Mouse (Mus musculus) heart, adult 2 months (tissue): ENCODE results near the gene Olfr788. TPM values are rescaled to one million over a fixed set of nuclear protein-coding genes. Genes with fewer than 3 reads are reported as not detected.

ENCODE experiments used
- DNase-seq, 2 experiments: peaks; one replicate each; pipeline ENCODE4 v3.0.0; 2021
- H3K27ac ChIP-seq: fragments of 200-600 bp; 2 replicates; pipeline ENCODE4 v1.8.1; 2022
- H3K27me3 ChIP-seq: fragments of 200-500 bp; 2 replicates; pipeline ENCODE4 v1.6.1; 2012; ENCODE audit warnings: mild to moderate bottlenecking, low read length, inconsistent platforms, mixed read lengths; ENCODE audit not compliant: control insufficient read depth, insufficient read depth
- H3K36me3 ChIP-seq: fragments of 200-500 bp; 2 replicates; pipeline ENCODE4 v1.6.1; 2012; ENCODE audit warnings: low read length, inconsistent platforms; ENCODE audit not compliant: control insufficient read depth, insufficient read depth
- H3K4me1 ChIP-seq: fragments of 200-500 bp; 2 replicates; pipeline ENCODE4 v1.6.1; 2011; ENCODE audit warnings: low read length; ENCODE audit not compliant: control insufficient read depth, insufficient read depth
- H3K4me3 ChIP-seq: fragments of 200-600 bp; 2 replicates; pipeline ENCODE4 v1.8.1; 2022
- H3K79me2 ChIP-seq: fragments of 200-500 bp; replicated peaks from 2 replicates; pipeline ENCODE4 v1.6.1; 2012; ENCODE audit warnings: mild to moderate bottlenecking, inconsistent platforms, low read length, moderate library complexity, mixed read lengths; ENCODE audit not compliant: control insufficient read depth, insufficient read depth
- H3K9ac ChIP-seq: fragments of 200-500 bp; 2 replicates; pipeline ENCODE4 v1.6.1; 2012; ENCODE audit warnings: low read depth, mild to moderate bottlenecking, control low read depth, inconsistent platforms, low read length, mixed read lengths
- CTCF ChIP-seq: fragments of 200-600 bp; IDR thresholded peaks from 2 replicates; pipeline ENCODE4 v1.8.1; 2022; ENCODE audit warnings: antibody characterized with exemption, mild to moderate bottlenecking, moderate library complexity
- EP300 ChIP-seq: fragments of 200-500 bp; IDR thresholded peaks from 2 replicates; pipeline ENCODE4 v1.6.1; 2011; ENCODE audit warnings: low read depth, low read length, control low read depth; ENCODE audit not compliant: insufficient read depth
- POLR2A ChIP-seq: fragments of 200-500 bp; IDR thresholded peaks from 2 replicates; pipeline ENCODE4 v1.6.1; 2011; ENCODE audit warnings: mild to moderate bottlenecking, low read depth, low read length, control low read depth; ENCODE audit not compliant: insufficient read depth
- WGBS: fragments of 180-500 bp; shearing (Covaris S2); methylation state at CpG from one replicate; pipeline ENCODE4 v1.1.7; 2018; 5-methylcytosine and 5-hydroxymethylcytosine counted together
- intact Hi-C: fragments of 180-260 bp; cut with DNase I; formaldehyde crosslinking; loops from one replicate; pipeline ENCODE4 v1.15.1; 2025
- polyA plus RNA-seq: library from polyadenylated mRNA; depleted of rRNA; stranded (reverse); fragments of >200 nt; gene quantifications from 2 replicates; pipeline ENCODE4 v1.2.3, GENCODE M21; 2012; rRNA removed
- total RNA-seq, 2 experiments: library from RNA; stranded (reverse); gene quantifications; 2 replicates each; pipeline ENCODE4 v1.2.3; 2021

The Olfr788 gene
- total and polyA plus RNA-seq, 3 experiments = not detected

- TF ChIP-seq CTCF (no peak), POLR2A (no peak), EP300 (no peak)
- WGBS = 62% methylated on average over 2 of the region's 2 CpGs
- no peak overlapping the region for H3K27ac ChIP-seq
- H3K9ac ChIP-seq = no peak overlapping the region
- no peaks in the 10 kb centered on the region for H3K27me3 ChIP-seq
- no peaks in the 10 kb centered on the region for H3K36me3 ChIP-seq
- no peak overlapping the region for H3K4me3 ChIP-seq
- no peak for DNase-seq
- no peaks in the 10 kb centered on the region for H3K79me2 ChIP-seq
- intact Hi-C loops = no loop called here
- no peaks in the 10 kb centered on the region for H3K4me1 ChIP-seq
Measured at GRCm38 (mm10) chr10:129490101-129490500, 19.3 kb downstream of the Olfr788 start.

- Histone ChIP-seq H3K4me3 (no peak within 1 kb of the TSS), H3K79me2 (no peaks in the 10 kb centered on the region), H3K4me1 (no peaks in the 10 kb centered on the region), H3K27me3 (no peaks in the 10 kb centered on the region), H3K27ac (no peak within 1 kb of the TSS), H3K9ac (no peak within 1 kb of the TSS), H3K36me3 (no peaks in the 10 kb centered on the region)
- TF ChIP-seq EP300 (no peak), CTCF (no peak), POLR2A (no peak)
- DNase-seq = no peak
- intact Hi-C loops = no loop called here
Measured at GRCm38 (mm10) chr10:129498192-129498591, 27.4 kb downstream of the Olfr788 start, which contains the start of gene Olfr790. Gene Olfr790, plus strand, starts transcription at chr10:129498492.

GRCm38 (mm10) chr10:129521492-129521891 lies 50.7 kb downstream of the Olfr788 start, which contains the start of gene Olfr791:
Gene Olfr791, plus strand, starts transcription at chr10:129521792.
- intact Hi-C loops = no loop called here
- no peak within 1 kb of the TSS for H3K9ac ChIP-seq
- H3K27me3 ChIP-seq = no peaks in the 10 kb centered on the region
- H3K4me1 ChIP-seq = no peaks in the 10 kb centered on the region
- WGBS = 58% methylated on average over 3 of the region's 3 CpGs
- DNase-seq = no peak
- H3K79me2 ChIP-seq = no peaks in the 10 kb centered on the region
- no peaks in the 10 kb centered on the region for H3K36me3 ChIP-seq
- no peak within 1 kb of the TSS for H3K27ac ChIP-seq
- no peak within 1 kb of the TSS for H3K4me3 ChIP-seq
- TF ChIP-seq EP300 = no peak
- no peak for TF ChIP-seq CTCF

Other genes starting within 250 kb of the Olfr788 start
- gene Olfr774, start 234.8 kb upstream of the Olfr788 start, total RNA-seq = not detected
- not detected in 2 replicates for gene Olfr774, start 234.8 kb upstream of the Olfr788 start, polyA plus RNA-seq
- gene Olfr775, start 222.6 kb upstream of the Olfr788 start, total RNA-seq = not detected
- not detected in 2 replicates for gene Olfr775, start 222.6 kb upstream of the Olfr788 start, polyA plus RNA-seq
- not detected for gene Olfr776, start 211.9 kb upstream of the Olfr788 start, total RNA-seq
- gene Olfr776, start 211.9 kb upstream of the Olfr788 start, polyA plus RNA-seq = not detected in 2 replicates
- gene Olfr777, start 199.5 kb upstream of the Olfr788 start, total RNA-seq = not detected
- not detected in 2 replicates for gene Olfr777, start 199.5 kb upstream of the Olfr788 start, polyA plus RNA-seq
- not detected for gene Olfr780, start 152.9 kb upstream of the Olfr788 start, total RNA-seq
- gene Olfr780, start 152.9 kb upstream of the Olfr788 start, polyA plus RNA-seq = not detected in 2 replicates
- gene Olfr781, start 142.1 kb upstream of the Olfr788 start, total RNA-seq = not detected
- not detected in 2 replicates for gene Olfr781, start 142.1 kb upstream of the Olfr788 start, polyA plus RNA-seq
- not detected for gene Olfr782, start 122.1 kb upstream of the Olfr788 start, total RNA-seq
- gene Olfr782, start 122.1 kb upstream of the Olfr788 start, polyA plus RNA-seq = not detected in 2 replicates
- under 1 TPM; 0.07 to 0.10 TPM for gene Olfr784, start 86.9 kb upstream of the Olfr788 start, total RNA-seq
- gene Olfr784, start 86.9 kb upstream of the Olfr788 start, polyA plus RNA-seq = 0.06 TPM in 1 of 2 replicates, not detected in the other
- gene Olfr785, start 65.6 kb upstream of the Olfr788 start, total RNA-seq = not detected
- not detected in 2 replicates for gene Olfr785, start 65.6 kb upstream of the Olfr788 start, polyA plus RNA-seq
- gene Olfr786, start 43.7 kb upstream of the Olfr788 start, total RNA-seq = not detected
- not detected in 2 replicates for gene Olfr786, start 43.7 kb upstream of the Olfr788 start, polyA plus RNA-seq
- not detected for gene Olfr787, start 9.1 kb upstream of the Olfr788 start, total RNA-seq
- gene Olfr787, start 9.1 kb upstream of the Olfr788 start, polyA plus RNA-seq = not detected in 2 replicates
- not detected for gene Olfr789, start 13.8 kb downstream of the Olfr788 start, total RNA-seq
- not detected in 2 replicates for gene Olfr789, start 13.8 kb downstream of the Olfr788 start, polyA plus RNA-seq
- not detected for gene Olfr790, start 27.5 kb downstream of the Olfr788 start, total RNA-seq
- not detected in 2 replicates for gene Olfr790, start 27.5 kb downstream of the Olfr788 start, polyA plus RNA-seq
- gene Olfr791, start 50.8 kb downstream of the Olfr788 start, total RNA-seq = not detected
- gene Olfr791, start 50.8 kb downstream of the Olfr788 start, polyA plus RNA-seq = not detected in 2 replicates
- gene Olfr792, start 68.2 kb downstream of the Olfr788 start, total RNA-seq = not detected
- not detected in 2 replicates for gene Olfr792, start 68.2 kb downstream of the Olfr788 start, polyA plus RNA-seq
- not detected for gene Olfr794, start 96.7 kb downstream of the Olfr788 start, total RNA-seq
- not detected in 2 replicates for gene Olfr794, start 96.7 kb downstream of the Olfr788 start, polyA plus RNA-seq
- not detected for gene Olfr796, start 141.6 kb downstream of the Olfr788 start, total RNA-seq
- not detected in 2 replicates for gene Olfr796, start 141.6 kb downstream of the Olfr788 start, polyA plus RNA-seq
- not detected for gene Olfr798, start 156.9 kb downstream of the Olfr788 start, total RNA-seq
- gene Olfr798, start 156.9 kb downstream of the Olfr788 start, polyA plus RNA-seq = not detected in 2 replicates
- not detected for gene Olfr799, start 166.5 kb downstream of the Olfr788 start, total RNA-seq
- gene Olfr799, start 166.5 kb downstream of the Olfr788 start, polyA plus RNA-seq = not detected in 2 replicates
- not detected for gene Olfr800, start 186.7 kb downstream of the Olfr788 start, total RNA-seq
- not detected in 2 replicates for gene Olfr800, start 186.7 kb downstream of the Olfr788 start, polyA plus RNA-seq
- gene Olfr801, start 202.9 kb downstream of the Olfr788 start, total RNA-seq = not detected
- not detected in 2 replicates for gene Olfr801, start 202.9 kb downstream of the Olfr788 start, polyA plus RNA-seq
- gene Olfr802, start 217.2 kb downstream of the Olfr788 start, total RNA-seq = not detected
- gene Olfr802, start 217.2 kb downstream of the Olfr788 start, polyA plus RNA-seq = not detected in 2 replicates
- not detected for gene Olfr803, start 223.3 kb downstream of the Olfr788 start, total RNA-seq
- not detected in 2 replicates for gene Olfr803, start 223.3 kb downstream of the Olfr788 start, polyA plus RNA-seq
- not detected for gene Olfr804, start 232.2 kb downstream of the Olfr788 start, total RNA-seq
- gene Olfr804, start 232.2 kb downstream of the Olfr788 start, polyA plus RNA-seq = not detected in 2 replicates